Mouse (Mus musculus): ENCODE results near the gene Cdx4. TPM values are rescaled to one million over a fixed set of nuclear protein-coding genes. Genes with fewer than 3 reads are reported as not detected.

The Cdx4 gene
- polyA plus RNA-seq, 1 experiment: not detected

DNA sequence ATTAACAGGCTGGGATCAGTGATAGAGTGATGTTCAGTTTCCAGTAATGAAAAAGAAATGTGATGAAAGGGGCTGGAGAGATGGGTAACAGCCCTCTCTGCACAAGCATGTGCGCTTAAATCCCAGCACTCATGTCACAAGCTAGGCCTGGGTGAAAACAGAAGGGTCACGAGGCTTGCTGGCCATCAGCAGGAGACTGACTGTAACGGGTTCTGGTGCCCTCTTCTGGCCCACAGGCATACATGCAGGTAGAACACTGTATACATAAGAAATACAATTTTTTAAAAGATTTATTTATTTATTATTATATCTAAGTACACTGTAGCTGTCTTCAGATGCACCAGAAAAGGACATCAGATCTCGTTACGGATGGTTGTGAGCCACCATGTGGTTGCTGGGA is 53.1 kb downstream of the Cdx4 start:
- DNase-seq (ENCODE audit: low read depth in 1 of 2, low spot score in 2 of 2): no peak
- 68% methylated on average over 5 of the region's 5 CpGs for WGBS
- no peak overlapping the region for H3K27ac ChIP-seq (ENCODE audit: insufficient read depth, low read length)

More for the DNA sequence above, 53.1 kb downstream of the Cdx4 start:
- no peaks in the 10 kb centered on the region for H3K4me1 ChIP-seq (ENCODE audit: control insufficient read depth, insufficient read depth, insufficient read length)
- H3K36me3 ChIP-seq (ENCODE audit: control insufficient read depth, insufficient read depth, low read length): no peaks in the 10 kb centered on the region
- H3K4me3 ChIP-seq (ENCODE audit: extremely low read depth, insufficient read depth, insufficient read length): no peak overlapping the region
- TF ChIP-seq POLR2A (IDR thresholded peaks at IDR 0.05; ENCODE audit: low read depth, low read length) (no peak), CTCF (IDR thresholded peaks at IDR 0.05; ENCODE audit: extremely low read depth, insufficient read depth, insufficient read length, insufficient replicate concordance) (no peak)
- H3K27me3 ChIP-seq (ENCODE audit: control insufficient read depth, insufficient read depth, low read length): no peaks in the 10 kb centered on the region

Other genes starting within 250 kb of the Cdx4 start
- not detected in 2 replicates for gene Nap1l2, start 134.8 kb upstream of the Cdx4 start, polyA plus RNA-seq (2012; rRNA removed)
- 0.09 and 0.12 TPM in 2 replicates for gene Chic1, start 35.1 kb downstream of the Cdx4 start, polyA plus RNA-seq (2012; rRNA removed)
- gene Tsx, start 93.1 kb downstream of the Cdx4 start, polyA plus RNA-seq (2012; rRNA removed): not detected in 2 replicates
- gene Gm26992, start 100.6 kb downstream of the Cdx4 start, polyA plus RNA-seq (2012; rRNA removed): not detected in 2 replicates

All from spleen, adult 2 months (tissue).